Mouse (Mus musculus) forebrain, embryonic 15.5 days (tissue): ENCODE measurements around the gene Spag16. TPM values are rescaled to one million over a fixed set of nuclear protein-coding genes. Genes with fewer than 3 reads are reported as not detected.
"Not testable (repeated sequence)": the region's sequence is repeated elsewhere in the genome, so short reads cannot be mapped to it uniquely, and the experiment has no call there.

ENCODE experiments used
- ATAC-seq: fragments of 200-750 bp; cut with Nextera tagmentation; replicated peaks from 2 replicates; pipeline ENCODE4 v1.8.0; 2017; ENCODE audit warnings: mild to moderate bottlenecking, moderate TSS enrichment, moderate library complexity
- H3K27ac ChIP-seq: fragments of 300-500 bp; sonication (generic); replicated peaks from 2 replicates; pipeline ENCODE4 v1.5.1; 2015; ENCODE audit warnings: mild to moderate bottlenecking, inconsistent platforms
- H3K27me3 ChIP-seq: fragments of 300-500 bp; sonication (generic); 2 replicates; pipeline ENCODE4 v1.6.1; 2015; ENCODE audit warnings: inconsistent platforms
- H3K36me3 ChIP-seq: fragments of 300-500 bp; sonication (generic); 2 replicates; pipeline ENCODE4 v1.6.1; 2015; ENCODE audit warnings: mild to moderate bottlenecking, inconsistent platforms
- H3K4me1 ChIP-seq: fragments of 300-500 bp; sonication (generic); 2 replicates; pipeline ENCODE4 v1.6.1; 2015; ENCODE audit warnings: inconsistent platforms
- H3K4me2 ChIP-seq: fragments of 300-500 bp; sonication (generic); replicated peaks from 2 replicates; pipeline ENCODE4 v1.6.1; 2015; ENCODE audit warnings: mild to moderate bottlenecking, inconsistent platforms
- H3K4me3 ChIP-seq: fragments of 300-500 bp; sonication (generic); 2 replicates; pipeline ENCODE4 v1.5.1; 2015; ENCODE audit warnings: mild to moderate bottlenecking, inconsistent platforms
- H3K9ac ChIP-seq: fragments of 300-500 bp; sonication (generic); replicated peaks from 2 replicates; pipeline ENCODE4 v1.6.1; 2015; ENCODE audit warnings: mild to moderate bottlenecking, inconsistent platforms
- H3K9me3 ChIP-seq: fragments of 300-500 bp; sonication (generic); 2 replicates; pipeline ENCODE4 v1.6.1; 2016; ENCODE audit warnings: inconsistent platforms
- WGBS: fragments of 180-500 bp; shearing (Covaris S2); methylation state at CpG from one replicate; pipeline ENCODE4 v1.1.7; 2015; ENCODE audit warnings: mixed read lengths; 5-methylcytosine and 5-hydroxymethylcytosine counted together
- polyA plus RNA-seq: library from polyadenylated mRNA; unstranded; fragments of >200 nt; fragmentation: Nextera tagmentation; extraction: Ambion mirVana; gene quantifications from 2 replicates; pipeline ENCODE4 v1.2.1, GENCODE M21; 2015

Gene Spag16
- polyA plus RNA-seq, 1 experiment from 2014 or later, result 1.6 TPM

DNA sequence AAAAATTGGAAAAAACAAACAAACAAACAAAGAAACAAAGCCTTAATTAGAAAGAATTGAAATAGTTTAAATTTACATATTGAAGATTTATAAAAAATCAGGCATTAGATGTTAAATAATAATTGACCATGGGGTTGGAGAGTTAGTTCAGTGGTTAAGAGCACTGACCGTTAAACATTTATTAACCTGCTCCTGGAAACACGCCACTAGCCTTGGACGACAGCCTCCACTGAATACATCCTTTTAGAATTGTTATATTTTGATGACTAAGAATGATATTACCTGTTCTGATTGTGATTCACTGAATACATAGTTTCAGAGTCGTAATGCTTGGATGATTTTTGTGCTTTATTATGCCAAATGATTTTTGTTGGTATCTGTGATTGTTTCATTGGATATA, 6.7 kb downstream of the Spag16 start:
- 85% methylated on average over 4 of the region's 4 CpGs for WGBS
- not testable (repeated sequence) for H3K4me1 ChIP-seq, H3K4me3 ChIP-seq, H3K27ac ChIP-seq, H3K9me3 ChIP-seq, H3K36me3 ChIP-seq, H3K4me2 ChIP-seq, H3K9ac ChIP-seq, ATAC-seq, H3K27me3 ChIP-seq

DNA sequence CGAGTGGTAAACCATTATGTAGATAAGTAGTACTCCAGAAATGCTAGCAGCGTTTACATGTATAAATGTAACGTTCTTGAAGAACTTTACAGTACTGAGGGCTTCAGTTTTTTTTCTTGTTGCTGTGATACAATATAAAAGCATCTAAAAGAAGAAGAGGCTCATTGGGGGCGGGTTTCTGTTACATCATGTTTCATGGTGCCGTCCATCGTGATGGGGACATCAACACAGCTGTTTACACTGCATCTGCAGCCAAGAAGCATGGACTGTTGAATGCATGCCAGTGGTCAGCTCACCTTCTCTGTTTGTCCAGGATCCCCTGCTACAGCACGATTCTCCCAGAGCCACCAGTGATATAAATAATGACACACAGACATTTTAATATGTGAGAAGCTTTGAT, 26.7 kb downstream of the Spag16 start:
- H3K27ac ChIP-seq, result no peak overlapping the region
- no peaks in the 10 kb centered on the region for H3K4me1 ChIP-seq
- H3K4me3 ChIP-seq, result no peak overlapping the region
- no peak for ATAC-seq
- H3K9ac ChIP-seq, result no peak overlapping the region
- H3K36me3 ChIP-seq, result no peaks in the 10 kb centered on the region
- H3K9me3 ChIP-seq, result no peaks in the 10 kb centered on the region
- H3K4me2 ChIP-seq, result no peak overlapping the region
- 74% methylated on average over 7 of the region's 7 CpGs for WGBS
- no peaks in the 10 kb centered on the region for H3K27me3 ChIP-seq

DNA sequence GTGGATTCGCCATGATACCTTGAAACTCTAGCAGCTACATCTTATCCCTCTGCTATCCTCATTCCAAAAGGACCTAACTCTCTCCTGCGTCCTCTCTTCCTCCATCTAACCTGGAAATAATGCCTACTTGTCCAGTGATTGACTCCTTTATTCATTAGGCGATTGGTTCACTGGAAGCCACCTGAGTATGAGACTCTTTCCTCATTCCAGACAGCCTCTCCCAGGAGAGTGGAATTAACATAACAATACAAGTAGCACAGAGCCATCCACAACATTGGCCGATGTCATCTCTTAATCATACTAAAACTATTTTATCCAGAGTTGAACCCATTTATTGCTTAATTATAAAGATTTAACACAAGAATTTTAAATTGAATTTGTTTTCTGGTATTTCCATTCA, 41.0 kb downstream of the Spag16 start:
- Histone ChIP-seq H3K4me2 (no peak overlapping the region), H3K27ac (no peak overlapping the region), H3K9ac (no peak overlapping the region), H3K36me3 (no peaks in the 10 kb centered on the region), H3K9me3 (no peaks in the 10 kb centered on the region), H3K4me3 (no peak overlapping the region), H3K27me3 (no peaks in the 10 kb centered on the region), H3K4me1 (no peaks in the 10 kb centered on the region)
- ATAC-seq, result no peak
- WGBS, result 57% methylated on average over 4 of the region's 4 CpGs

DNA sequence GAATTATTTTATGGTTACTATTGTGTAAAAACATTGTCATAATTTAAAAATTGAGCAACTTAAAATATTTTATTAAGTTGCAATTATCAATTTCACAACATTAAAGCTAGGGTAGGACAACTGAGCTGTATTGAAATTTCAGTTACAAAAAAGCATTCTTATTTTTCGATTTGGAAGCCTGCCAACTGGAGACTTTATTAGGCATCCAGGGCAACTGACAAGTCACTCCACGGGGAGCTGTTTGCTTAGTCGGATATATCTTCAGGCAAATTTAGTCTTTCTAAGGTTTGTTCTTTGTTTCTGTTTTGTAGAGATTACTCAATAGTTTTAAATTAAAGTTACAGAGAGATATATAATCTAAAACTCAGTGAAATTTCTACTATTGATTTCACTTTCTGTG, 129.8 kb downstream of the Spag16 start:
- Histone ChIP-seq H3K9ac (no peak overlapping the region), H3K27ac (no peak overlapping the region), H3K4me3 (no peak overlapping the region), H3K36me3 (no peaks in the 10 kb centered on the region), H3K9me3 (no peaks in the 10 kb centered on the region), H3K4me2 (no peak overlapping the region), H3K4me1 (no peaks in the 10 kb centered on the region), H3K27me3 (no peaks in the 10 kb centered on the region)
- no peak for ATAC-seq
- WGBS, result 38% methylated on average over 3 of the region's 3 CpGs

DNA sequence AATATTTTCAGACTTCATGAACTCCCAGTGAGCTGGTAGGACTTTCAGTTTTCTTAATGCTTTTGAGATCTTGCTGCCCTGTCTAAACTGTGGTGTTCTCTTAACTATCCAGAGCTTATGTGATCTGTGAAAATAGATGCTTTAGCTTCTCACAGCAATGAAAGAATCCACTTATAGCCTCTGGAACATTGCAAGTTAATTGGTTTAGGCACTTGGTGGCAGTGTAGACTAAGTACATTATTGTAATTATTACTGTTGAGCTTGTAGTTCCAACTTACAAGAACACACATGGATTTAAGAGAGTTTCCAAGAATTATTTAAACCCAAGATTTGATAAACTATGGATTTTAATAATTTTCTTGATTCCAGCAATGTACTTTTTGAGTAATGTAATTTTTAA, 170.1 kb downstream of the Spag16 start:
- ATAC-seq, result no peak

DNA sequence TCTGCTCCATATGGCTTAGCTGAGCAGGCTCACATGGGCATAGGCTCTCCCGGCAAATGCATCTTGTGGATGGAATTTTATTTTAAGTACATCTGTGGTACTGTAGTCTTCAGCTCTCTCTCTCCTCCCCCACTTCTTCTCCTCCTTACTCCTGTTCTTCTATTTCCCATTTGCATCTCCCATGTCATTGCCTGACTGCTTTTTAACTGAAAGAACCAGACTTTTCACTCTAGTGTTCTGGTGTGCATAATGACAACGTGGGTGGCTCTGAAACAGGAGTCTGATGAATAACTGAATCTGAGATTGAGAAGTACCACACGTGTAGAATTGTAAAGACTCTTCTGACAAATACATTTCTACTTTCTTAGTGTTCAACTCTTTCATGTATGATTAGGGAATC, 186.2 kb downstream of the Spag16 start:
- no peaks in the 10 kb centered on the region for H3K27me3 ChIP-seq
- 77% methylated on average over 3 of the region's 3 CpGs for WGBS
- H3K27ac ChIP-seq, result no peak overlapping the region
- H3K36me3 ChIP-seq, result no peaks in the 10 kb centered on the region
- H3K9ac ChIP-seq, result no peak overlapping the region
- no peaks in the 10 kb centered on the region for H3K4me1 ChIP-seq
- no peak overlapping the region for H3K4me3 ChIP-seq
- H3K4me2 ChIP-seq, result no peak overlapping the region
- no peak for ATAC-seq
- H3K9me3 ChIP-seq, result no peaks in the 10 kb centered on the region

More for the DNA sequence above, 170.1 kb downstream of the Spag16 start:
- Histone ChIP-seq H3K9ac (no peak overlapping the region), H3K27me3 (no peaks in the 10 kb centered on the region), H3K4me3 (no peak overlapping the region), H3K4me2 (no peak overlapping the region), H3K9me3 (no peaks in the 10 kb centered on the region), H3K36me3 (no peaks in the 10 kb centered on the region), H3K4me1 (no peaks in the 10 kb centered on the region), H3K27ac (no peak overlapping the region)

DNA sequence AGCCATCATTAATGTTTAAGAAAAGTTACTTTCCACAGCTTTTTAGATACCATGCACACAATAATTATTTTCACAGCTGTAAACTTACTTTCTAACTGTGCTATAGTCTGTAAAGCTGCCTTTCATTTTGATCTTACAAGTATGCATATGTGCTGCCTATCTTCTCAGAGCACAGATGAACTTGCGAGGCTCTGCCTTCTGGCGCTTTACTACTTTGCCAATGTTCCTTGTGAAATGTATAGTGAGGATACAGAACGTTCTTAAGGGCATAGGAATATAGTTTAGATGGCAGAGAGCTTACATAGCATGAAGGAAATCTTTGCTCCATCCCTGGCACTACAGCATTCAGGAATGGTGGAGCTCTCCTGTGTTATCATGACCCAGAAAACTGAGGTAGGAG, 210.6 kb downstream of the Spag16 start:
- Histone ChIP-seq H3K27ac (no peak overlapping the region; the same call in 1 of the 2 replicates), H3K27me3 (no peaks in the 10 kb centered on the region), H3K4me2 (no peak overlapping the region), H3K36me3 (no peaks in the 10 kb centered on the region), H3K9me3 (no peaks in the 10 kb centered on the region), H3K4me3 (no peak overlapping the region), H3K4me1 (no peaks in the 10 kb centered on the region), H3K9ac (no peak overlapping the region)
- 74% methylated on average over 3 of the region's 3 CpGs for WGBS
- no peak; the same call in 1 of the 2 replicates for ATAC-seq

DNA sequence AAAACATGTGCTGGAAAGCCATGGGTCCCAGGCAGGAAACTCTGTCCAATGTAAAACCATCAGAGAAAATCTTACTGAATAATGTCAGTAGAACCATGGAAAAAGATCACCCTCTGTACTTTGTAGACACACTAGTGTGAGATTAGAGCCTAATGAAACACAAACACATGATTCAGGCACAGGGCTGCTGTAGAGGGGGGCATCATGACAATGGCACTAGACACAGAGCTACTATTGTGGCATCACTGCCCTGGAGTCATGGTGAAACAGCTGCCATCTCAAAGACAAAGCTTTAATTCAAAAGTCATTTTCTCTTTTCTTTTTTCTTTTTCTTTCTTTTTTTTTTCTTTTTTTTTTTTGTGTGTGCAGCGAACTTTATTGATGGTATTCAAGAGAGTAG, 240.6 kb downstream of the Spag16 start:
- Histone ChIP-seq H3K36me3 (no peaks in the 10 kb centered on the region), H3K9me3 (no peaks in the 10 kb centered on the region), H3K4me1 (no peaks in the 10 kb centered on the region), H3K9ac (no peak overlapping the region), H3K4me3 (no peak overlapping the region), H3K4me2 (no peak overlapping the region), H3K27me3 (no peaks in the 10 kb centered on the region), H3K27ac (no peak overlapping the region)
- 58% methylated on average over 1 of the region's 1 CpGs for WGBS
- ATAC-seq, result no peak

DNA sequence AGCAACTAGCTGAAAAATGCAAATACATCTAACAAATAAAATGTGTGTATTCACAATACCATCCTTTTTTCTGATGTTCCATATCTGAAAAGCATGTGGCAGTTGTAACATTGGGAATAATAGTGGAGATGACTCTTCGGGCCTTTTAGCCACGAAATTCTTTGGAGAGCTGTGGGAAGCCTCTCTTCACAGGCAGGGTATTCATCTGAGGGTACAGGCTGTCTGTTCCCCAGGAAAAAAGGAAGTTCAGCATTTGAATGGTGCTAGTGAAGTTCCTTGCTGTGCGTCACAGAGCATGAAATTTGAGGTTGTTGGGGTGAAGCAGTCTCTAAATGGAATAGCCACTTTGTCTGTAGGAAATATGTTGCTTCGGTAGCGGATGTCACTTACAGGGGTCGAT, 246.7 kb downstream of the Spag16 start:
- no peaks in the 10 kb centered on the region for H3K36me3 ChIP-seq
- no peak overlapping the region for H3K4me2 ChIP-seq
- H3K4me1 ChIP-seq, result no peaks in the 10 kb centered on the region
- no peaks in the 10 kb centered on the region for H3K9me3 ChIP-seq
- WGBS, result 33% methylated on average over 6 of the region's 6 CpGs
- no peaks in the 10 kb centered on the region for H3K27me3 ChIP-seq
- no peak overlapping the region for H3K27ac ChIP-seq
- no peak for ATAC-seq
- no peak overlapping the region for H3K4me3 ChIP-seq
- H3K9ac ChIP-seq, result no peak overlapping the region

DNA sequence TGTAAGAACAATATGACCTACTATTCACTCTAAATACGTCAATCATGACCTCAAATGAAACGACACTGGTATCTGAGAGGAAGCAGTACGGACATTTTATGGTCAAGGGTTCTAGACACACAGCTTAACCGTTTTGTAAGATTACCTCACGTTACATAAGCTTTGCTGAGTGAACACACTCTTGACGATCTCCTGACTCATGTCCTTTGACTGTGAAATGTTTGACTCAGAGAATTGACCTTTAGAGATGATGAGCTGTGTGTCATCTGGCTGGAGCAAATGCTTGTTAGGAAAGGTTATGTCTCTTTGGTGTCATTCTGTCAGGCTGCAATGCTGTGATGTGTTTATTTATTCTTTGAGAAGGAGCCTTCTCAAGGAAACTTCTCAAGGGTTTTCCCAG, 252.0 kb downstream of the Spag16 start:
- ATAC-seq, result no peak
- Histone ChIP-seq H3K9me3 (no peaks in the 10 kb centered on the region), H3K4me3 (no peak overlapping the region), H3K4me2 (no peak overlapping the region), H3K4me1 (no peaks in the 10 kb centered on the region), H3K27ac (no peak overlapping the region), H3K36me3 (no peaks in the 10 kb centered on the region), H3K27me3 (no peaks in the 10 kb centered on the region), H3K9ac (no peak overlapping the region)
- 91% methylated on average over 6 of the region's 6 CpGs for WGBS

DNA sequence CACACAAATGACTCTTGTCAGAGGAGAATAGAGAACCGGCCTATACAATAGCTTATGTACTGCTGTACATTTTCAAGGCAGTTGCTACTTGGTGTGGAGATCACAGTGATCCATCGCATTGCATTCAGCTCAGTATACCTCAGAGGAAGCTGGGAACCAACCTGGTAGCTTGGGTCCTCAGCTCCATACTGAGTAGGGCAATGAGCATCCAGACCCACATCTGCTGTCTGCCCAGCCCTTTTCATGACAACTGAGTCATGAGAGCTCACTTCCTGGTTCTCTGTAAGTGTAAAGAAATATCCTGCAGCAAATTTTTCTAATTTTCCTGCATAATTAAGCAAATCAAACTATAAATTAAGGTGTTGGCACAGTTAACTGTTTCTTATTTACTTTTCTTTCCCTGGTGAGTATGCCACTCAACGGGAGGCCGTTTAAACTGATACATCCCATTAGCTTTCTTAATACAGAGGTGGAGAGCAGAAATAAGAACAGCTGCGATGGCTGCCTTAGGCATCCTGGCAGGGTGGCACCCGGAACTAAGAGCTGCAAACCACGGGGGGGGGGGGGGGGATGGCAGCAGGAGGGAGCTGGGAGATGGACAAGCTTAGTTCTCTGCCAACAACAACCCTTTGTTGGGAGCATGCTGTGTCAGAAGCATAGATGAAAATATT, 255.6 kb downstream of the Spag16 start:
- WGBS, result 49% methylated on average over 7 of the region's 7 CpGs
- ATAC-seq, result no peak
- no peaks in the 10 kb centered on the region for H3K36me3 ChIP-seq

DNA sequence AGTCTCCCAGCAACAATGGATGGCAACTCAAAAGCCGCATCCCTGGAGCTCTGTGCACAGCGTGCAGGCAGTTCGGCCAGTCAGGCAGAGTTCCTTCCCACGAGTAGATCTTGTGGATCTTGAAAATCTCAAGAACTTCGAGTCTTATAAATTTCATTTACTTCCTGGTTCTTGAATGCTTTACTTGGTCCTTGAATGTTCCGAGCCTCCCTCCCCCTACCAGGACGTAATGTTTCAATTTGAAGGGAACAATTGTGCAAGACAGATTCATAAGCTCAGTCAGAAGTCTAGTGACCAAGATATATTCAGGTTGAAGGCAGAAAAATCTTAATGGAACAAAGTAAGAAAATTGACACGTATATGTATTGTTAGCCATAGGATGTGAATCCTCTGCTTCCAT, 277.9 kb downstream of the Spag16 start:
- Histone ChIP-seq H3K9me3 (no peaks in the 10 kb centered on the region), H3K4me3 (no peak overlapping the region), H3K9ac (no peak overlapping the region), H3K36me3 (no peaks in the 10 kb centered on the region), H3K27ac (no peak overlapping the region), H3K27me3 (no peaks in the 10 kb centered on the region), H3K4me1 (no peaks in the 10 kb centered on the region), H3K4me2 (no peak overlapping the region)
- whole genome bisulfite sequencing, result 91% methylated on average over 8 of the region's 8 CpGs
- no peak for ATAC-seq

More for the DNA sequence above, 255.6 kb downstream of the Spag16 start:
- H3K4me1 ChIP-seq, result no peaks in the 10 kb centered on the region
- H3K9me3 ChIP-seq, result no peaks in the 10 kb centered on the region
- H3K27me3 ChIP-seq, result no peaks in the 10 kb centered on the region
- H3K4me2 ChIP-seq, result no peak overlapping the region
- no peak overlapping the region for H3K27ac ChIP-seq
- no peak overlapping the region for H3K9ac ChIP-seq
- H3K4me3 ChIP-seq, result no peak overlapping the region

DNA sequence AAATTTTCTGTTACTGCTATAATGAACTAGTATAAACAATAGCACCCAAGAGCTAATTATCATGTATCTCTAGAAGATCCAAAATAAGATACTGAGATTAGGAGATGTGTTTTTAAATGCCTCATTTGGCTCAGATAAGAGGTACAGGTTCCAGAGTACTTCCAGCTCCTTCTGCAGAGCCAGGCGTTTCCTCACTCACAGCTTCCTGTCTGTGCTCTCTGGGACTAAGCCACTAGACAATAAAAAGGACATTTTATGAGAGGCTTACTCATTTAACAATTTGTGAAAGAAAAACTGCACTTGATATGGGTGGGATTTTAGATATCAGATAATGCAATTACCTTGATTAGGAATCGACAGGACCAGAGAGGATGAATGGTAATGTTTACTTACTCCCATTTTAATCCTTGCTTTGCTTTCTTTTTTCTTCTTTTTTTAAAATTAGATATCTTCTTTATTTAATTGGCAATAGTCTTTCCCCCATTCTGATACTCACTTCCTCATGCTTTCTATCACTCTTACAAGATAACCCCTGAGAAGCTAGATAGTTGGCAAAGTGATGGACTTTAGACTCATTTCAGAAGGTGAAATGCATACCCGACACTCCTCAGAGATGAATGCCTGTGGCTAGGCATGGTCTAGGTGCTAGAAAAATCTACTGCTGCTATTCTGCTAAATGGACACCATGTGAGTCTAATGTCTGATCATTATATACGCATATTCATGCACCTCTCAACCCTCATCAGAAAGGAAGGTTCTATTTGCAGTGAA, 289.6 kb downstream of the Spag16 start:
- WGBS, result 86% methylated on average over 4 of the region's 4 CpGs
- no peak overlapping the region for H3K4me3 ChIP-seq
- H3K4me1 ChIP-seq, result no peaks in the 10 kb centered on the region
- no peaks in the 10 kb centered on the region for H3K27me3 ChIP-seq
- H3K27ac ChIP-seq, result no peak overlapping the region
- H3K4me2 ChIP-seq, result no peak overlapping the region
- no peak for ATAC-seq
- H3K36me3 ChIP-seq, result no peaks in the 10 kb centered on the region
- no peak overlapping the region for H3K9ac ChIP-seq
- H3K9me3 ChIP-seq, result no peaks in the 10 kb centered on the region
